Mouse (Mus musculus) retina, embryonic 14.5 days (tissue): Measurements from ENCODE around the gene Gstt2.
A peak's percentile ranks its signal among the peaks of the same experiment; 100 is the strongest.

Source experiments
- DNase-seq: peaks from one replicate; pipeline ENCODE4 v3.0.0-alpha.2; 2015; ENCODE audit warnings: low spot score

Gene Gstt2

DNA sequence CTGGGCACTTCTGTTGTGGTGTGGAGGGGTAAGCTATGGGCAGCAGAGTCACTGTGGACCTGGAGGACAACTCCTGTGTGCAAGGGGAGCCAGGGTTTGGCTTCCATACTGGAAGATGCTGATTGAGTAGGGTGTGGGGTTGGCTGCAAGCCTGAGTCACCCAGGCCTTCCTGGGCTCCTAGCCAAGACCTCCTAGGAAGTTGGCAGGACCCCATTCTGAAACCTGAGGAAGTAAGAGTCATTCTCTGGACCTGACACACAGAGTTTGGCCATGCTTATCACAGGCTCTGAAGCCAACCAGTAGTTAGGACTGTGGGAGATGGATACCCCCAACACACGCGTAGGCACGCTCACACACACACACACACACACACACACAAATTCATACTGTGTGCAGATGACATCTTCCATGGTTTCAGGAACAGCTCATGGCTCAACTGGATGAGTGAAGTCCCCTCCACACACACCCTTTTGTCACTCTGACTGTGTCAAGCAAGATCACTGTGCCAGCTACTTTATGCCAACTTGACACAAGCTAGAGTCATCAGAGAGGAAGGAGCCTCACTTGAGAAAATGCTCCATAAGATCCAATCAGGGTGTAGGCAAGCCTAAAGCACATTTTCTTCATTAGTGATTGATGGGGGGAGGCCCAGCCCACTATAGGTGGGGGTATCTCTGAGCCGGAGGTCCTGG lies 9.4 kb downstream of the Gstt2 start:
- no peak for DNase-seq

DNA sequence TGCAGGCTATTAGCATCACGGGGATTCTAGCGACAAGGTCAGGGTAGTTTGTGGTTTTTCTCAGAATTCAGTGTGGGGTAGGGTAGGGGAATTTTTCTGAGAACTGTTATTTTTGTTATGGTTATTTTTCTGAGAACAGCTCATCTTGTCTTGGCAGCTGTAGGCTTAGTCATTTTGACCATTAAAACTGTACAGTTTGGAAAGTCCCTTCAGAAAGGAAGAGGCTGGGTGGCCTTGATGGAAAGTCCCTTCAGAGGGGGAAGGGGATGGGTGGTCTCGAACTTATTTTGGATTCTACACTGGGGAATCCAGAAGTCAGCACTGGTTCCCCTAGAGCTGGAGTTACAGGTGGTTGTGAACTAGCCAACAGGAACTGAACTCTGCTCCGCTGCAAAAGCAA lies 12.7 kb downstream of the Gstt2 start:
- DNase-seq, result no peak

DNA sequence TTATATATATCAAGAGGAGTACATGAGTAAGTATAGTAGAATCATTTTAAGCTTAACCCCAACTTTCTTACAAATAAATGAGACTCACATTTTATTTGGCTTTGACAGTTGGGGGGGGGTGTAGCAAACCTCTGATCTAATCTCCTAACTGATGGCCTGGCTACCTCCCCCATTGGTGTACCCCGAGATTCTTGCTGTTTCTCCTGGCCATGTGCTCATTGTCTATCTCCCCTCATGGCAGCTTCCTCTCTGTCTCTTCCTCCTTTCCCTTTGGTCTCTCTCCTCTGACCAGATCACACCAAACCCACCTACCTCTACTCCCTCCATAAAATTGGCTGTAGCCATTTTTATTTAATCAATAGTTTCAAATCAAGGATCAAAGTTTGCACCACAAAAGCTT lies 13.4 kb downstream of the Gstt2 start:
- DNase-seq, result no peak

DNA sequence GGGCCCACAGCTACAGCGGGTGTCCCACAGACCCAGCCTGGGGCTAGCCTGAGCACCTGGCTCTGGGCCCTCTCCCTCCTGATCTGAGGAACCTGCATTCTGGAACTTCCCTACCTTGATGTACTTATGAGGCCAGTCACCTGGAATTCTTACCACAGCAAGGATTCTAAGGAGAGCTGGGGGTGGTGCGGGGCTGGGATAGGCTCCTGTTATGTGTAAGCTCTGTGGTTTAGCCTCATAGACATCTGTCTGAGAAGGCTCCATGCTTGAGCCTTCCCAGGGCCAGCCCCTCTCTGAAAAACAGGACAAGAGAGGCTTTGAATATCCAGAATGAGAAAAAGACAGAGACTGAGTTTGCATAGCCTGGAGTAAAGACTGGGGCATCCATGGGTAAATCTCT lies 14.8 kb downstream of the Gstt2 start, which contains the start of gene Gstt4:
Gene Gstt4, minus strand, starts transcription at position 101 of the 400 bp plus-strand sequence.
- no peak for DNase-seq

DNA sequence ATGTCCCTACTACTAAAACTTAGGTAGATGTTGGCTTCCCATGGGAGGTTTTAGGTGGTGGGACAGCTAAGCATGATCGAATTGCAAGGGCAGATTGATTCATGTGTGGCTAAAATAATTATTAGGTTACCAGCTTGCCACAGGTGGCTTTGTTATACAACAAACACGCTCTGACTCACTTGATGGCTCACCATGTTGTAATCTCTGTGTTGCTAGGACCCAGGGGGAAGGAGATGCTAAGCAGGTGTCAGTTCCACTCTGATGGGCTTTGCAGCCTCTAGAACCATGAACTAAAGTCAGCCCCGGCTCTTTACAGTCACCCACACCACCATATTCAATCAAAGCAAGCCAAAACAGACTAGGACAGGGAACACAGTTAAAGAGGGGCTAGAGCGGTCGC lies 17.3 kb downstream of the Gstt2 start:
- DNase-seq, result no peak

DNA sequence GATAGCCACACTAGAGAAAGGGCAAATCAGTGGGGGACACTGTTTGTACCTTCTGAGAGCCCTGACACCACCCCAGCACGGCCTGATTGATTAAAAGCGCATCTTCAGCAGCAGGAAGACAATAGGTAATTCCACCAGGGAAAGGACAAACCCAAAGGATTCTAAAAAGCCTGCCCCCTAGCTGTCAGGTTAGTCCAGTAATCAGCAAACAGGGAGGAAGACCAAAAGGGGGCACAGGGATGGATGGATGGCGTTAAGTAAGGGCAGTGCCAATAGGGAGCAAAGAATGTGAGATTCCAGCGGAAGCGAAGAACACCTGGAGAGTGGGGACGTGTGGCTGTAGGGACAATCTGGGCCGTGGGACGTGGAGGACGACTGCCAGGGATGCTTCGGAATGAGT lies 18.6 kb downstream of the Gstt2 start:
- no peak for DNase-seq

DNA sequence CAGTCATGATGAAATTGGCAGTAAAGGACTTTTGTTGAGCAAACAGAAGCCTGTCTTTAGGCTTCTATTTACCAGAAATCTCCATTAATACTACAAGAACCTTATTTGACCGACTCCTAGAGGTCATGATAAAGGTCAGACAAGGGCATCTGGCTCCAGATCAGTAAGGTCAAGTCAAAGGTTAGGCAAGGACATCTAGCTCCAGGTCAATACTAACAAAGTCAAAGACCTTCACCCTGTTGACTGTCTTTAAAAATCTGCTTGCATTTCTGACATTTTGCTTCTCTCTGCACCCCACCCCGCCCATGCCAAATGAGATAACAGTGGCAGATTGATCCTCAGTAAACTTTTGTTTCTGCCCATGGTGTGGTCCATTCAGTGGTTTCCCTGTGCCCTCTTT lies 33.0 kb downstream of the Gstt2 start:
- no peak for DNase-seq

DNA sequence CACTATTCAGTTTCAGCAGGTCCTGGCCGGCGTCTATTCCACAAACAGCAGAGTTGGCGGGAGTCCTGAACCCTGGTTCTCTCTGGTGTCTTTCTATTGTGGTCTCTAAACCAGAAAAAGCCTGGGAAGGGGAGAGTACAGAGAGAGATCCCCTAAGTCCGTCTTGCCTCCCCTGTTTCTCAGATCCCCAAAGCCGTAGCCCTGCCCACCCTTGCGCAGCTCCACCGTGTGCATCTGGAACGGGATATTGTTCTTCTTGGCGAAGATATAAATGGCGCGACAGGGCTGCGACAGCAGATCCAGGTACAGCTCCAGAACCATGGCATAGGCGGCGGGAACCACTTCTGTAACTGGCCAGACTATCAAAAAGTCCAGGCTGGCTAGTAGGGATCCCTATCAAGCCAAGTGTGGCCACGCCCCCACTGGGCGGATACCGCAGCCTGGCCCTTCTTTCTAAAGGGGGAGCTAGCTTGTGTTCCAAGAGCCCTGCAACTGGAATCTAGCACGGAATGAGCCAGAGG lies 39.0 kb downstream of the Gstt2 start, which contains the start of gene Gstt1:
Gene Gstt1, minus strand, starts transcription at position 409 of the 521 bp plus-strand sequence.
- peak; percentile 67 for DNase-seq

DNA sequence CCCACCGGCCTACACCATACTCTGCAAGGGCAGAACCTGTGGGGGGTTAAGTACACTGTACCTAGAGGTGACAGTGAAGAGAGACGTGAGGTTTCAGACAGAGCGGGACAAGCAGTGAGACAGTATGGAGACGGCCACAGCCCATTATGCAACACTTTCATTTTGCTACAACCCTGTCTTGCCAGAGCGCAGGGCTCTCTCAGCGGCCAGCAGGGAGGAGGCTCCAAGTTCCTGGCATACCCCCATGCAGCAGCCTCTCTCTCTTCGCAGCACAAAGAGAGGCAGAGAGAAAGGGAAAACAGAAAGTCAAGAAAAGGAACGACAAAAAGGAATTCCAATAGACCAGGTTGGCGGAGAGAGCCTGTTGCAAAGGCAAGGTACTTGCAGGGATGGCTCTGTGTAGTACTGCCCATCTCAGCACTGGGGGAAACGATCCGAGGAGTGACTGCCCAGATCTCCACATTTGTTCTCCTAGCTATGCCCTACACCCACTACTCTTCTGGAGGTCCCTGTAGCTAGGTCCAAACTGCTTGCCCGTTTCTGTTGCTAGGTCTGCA lies 39.5 kb downstream of the Gstt2 start:
- no peak for DNase-seq

DNA sequence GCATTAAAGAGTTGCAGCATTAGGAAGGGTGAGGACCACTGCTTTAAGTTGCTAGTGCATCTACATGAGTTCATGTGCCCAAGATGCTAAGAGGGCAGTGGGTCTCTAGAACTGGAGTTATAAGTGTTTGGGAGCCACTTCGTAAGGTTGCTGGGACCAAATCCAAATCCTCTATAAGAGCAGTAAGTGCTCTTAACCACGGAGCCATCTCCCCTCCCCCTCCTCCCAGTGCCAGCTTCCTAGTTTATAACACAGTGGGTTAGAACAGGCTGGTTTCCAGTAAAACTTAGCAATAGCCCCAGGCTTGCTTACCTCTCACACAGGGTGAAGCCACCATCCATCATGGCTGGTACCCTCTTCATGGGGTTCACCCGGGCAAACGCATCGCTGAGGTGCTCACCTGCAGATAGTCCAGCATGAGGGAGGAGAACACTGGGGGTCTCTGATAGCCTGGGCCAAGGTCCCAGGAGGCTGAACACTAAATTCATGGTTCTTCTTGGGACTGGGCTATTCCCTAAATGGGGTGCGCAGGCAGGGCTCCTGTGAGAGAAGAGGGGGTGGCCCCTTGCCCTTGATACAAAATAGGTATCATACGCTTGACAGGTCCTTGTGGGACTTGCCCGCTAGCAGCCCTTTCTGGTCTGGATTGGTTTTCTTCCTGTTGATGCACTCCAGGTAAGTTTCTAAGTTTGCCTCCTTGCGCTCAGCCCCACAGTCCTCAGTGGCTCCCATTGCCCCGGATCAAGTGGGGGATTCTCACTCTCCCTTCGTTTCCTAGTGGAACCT lies 40.3 kb downstream of the Gstt2 start:
- DNase-seq, result no peak

DNA sequence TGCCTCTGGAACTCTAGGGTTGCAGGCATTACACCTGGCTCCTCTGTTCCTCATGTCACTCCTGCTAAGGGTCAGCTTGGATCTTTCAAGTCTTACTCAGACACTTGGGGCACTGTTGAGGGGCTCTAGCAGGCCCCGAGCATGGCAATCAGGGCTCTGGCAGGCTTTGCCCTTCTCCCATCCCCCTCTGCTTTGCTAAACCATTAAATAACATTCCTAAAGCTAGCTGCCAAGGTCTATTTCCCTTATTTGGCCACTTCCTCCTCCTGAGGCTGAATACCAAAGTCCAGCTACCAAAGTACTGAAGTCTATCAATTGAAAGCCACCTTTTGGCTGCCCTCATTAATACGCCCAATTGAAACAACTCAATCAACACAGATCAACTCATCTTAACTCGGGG lies 42.3 kb downstream of the Gstt2 start:
- peak; percentile 47 for DNase-seq

DNA sequence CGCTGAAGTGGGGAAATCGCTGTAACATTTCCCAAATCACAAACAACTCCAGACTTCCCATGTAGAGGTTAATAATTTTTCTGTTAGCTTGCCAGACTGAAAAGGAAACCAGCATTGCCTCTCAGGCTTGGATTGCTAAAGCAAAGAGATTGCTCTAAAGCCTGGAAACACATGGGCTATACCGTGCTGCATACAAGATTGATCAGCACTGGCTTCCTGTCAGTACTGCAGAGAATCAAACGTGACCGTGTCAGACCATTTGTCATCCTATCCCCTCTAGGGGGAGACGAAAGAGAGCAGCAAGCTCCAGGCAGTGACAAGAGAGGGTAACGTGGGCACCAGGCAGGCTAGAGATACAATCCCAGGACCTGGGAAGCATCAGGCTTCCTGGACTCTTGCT lies 46.5 kb downstream of the Gstt2 start:
- DNase-seq, result no peak

DNA sequence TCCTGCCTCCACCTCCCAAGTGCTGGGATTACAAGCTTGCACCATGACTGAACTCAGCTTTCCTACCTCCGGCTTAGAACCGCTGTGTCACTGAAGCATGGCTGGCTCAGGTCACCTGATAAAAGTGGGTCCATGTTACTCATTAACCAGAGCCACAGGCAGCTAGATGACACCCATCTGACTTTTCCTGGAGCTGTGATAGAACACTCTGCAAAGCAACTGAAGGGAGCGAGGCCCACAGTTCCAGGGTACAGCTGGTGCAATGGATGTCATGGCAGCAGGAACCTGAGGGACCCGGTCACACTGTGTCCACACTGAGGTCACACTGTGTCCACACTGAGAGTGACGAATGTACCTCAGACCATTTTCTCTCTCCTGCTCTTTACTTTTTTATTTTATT lies 47.4 kb downstream of the Gstt2 start:
- DNase-seq, result no peak

DNA sequence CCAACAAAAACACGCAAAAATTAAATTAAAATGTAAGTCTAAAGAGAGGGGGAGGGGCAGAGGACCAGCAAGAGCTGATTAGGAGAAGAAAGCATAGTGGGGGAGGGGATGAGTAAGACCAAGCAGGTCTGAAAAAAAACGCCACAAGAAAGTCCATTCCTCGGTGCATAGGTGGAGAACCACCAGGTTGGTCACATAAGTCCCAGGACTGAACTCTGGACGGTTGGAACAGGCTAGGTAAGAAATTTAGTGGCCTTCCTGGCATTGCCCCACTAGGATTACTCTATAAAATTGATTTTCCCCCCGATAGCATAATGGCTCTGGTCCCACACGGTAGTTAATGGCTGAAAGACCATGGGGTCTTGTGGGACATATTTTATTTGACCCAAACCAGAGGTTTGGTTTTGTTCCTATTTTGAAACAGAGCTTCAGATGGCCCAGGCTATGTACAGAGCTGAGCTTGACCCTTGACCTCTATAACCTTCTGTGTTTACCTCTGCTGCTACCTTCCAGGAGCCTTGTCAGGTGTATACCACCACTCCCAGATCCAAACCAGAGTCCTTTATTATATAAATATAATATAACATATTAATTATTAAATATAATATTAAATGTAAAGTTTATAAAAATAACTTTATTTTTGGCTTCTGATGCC lies 48.0 kb downstream of the Gstt2 start:
- no peak for DNase-seq

DNA sequence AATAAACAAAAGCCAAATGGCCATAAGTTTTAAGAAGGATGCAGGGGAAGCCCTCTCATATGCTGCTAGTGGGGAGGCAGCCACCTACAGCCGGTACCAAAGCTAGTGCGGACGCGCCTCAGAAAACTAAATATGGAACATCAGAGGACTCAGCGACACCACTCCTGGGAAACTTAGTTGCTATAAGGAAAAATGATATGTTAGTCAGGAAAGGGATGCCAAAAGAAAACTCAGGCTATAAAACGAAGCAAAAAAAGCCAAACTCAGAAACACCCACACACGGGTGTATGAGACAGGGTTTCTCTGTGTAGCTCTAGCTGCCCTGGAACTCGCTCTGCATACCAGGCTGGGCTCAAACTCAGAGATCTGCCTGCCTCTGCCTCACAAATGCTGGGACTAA lies 48.9 kb downstream of the Gstt2 start:
- DNase-seq, result no peak

DNA sequence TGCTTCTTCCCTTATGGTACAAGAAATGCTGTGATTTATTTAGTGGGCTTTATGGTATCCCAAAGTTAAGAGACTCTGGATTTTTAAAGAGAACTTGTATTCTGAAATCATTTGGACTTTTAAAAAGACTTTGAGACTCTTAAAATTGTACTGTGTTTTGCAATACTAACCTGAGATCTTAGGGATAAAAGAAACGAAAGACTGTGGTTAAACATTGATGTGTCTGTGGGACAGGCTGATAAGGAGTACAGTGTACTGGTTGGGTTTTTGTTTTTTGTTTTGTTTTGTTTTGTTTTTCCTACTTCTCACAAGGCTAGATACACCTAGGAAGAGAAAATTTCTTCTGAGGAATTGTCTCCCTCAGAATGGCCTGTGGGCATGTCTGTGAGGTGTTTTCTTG lies 51.8 kb downstream of the Gstt2 start:
- DNase-seq, result no peak
